Mouse (Mus musculus) ovary, postnatal 36 days (tissue): ENCODE results near the gene U2af1l4.

Experiments
- DNase-seq: peaks from one replicate; pipeline ENCODE4 v3.0.0; 2022; ENCODE audit warnings: low spot score, mixed read lengths

Gene U2af1l4

DNA sequence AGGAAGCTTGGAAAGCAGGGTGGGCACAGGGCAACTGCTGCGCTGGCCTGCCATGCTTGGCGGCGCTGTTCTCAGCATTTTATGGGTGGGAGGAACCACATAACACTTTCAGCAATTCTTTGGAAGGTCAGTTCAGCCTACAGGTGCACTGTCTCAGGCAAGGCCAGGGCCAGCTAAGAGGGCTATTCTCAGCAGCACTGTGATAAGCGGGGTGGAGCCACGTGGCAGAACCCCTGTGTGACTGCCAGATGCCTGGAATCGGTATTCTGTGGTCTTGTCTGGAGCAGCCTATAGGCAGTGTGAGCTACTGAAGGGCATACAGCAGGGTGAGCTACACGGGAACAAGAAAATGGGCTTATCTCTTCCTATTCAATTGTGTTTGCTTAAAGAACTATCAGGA, 46.9 kb downstream of the U2af1l4 start:
- no peak for DNase-seq

- no peak for DNase-seq
Observed at GRCm38 (mm10) chr7:30612654-30613402, 49.7 kb downstream of the U2af1l4 start, which contains the start of gene Upk1a. Upk1a (minus strand) TSS chr7:30612847.

DNA sequence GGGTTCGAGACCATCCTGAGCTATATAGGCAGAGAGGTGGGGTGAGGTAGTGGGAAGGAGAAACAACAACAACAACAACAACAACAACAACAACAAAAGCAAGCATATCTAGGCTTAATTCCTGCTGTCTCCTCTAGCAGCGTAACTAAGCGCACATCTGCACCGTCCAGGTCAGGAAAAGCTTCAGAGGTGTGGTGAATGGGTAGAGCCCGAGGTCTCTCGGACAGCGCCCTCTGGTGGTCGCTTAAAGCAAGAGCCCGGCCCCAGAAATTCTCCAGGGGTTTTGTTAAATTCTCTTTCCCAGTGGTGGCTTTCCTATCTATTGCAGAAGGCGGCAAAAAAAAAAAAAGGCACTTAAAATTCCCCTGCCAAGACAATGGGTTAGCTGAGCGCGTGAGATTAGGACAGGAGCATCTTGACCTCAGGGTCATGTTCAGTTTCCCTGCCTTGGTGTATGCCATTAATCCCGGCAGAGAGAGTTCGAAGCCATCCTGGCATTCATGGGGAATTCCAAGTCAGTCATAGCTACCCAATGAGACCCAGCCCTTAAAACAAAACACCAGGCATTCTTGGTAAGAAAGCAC, 50.5 kb downstream of the U2af1l4 start:
- peak; percentile 53 for DNase-seq

- no peak for DNase-seq
Observed at GRCm38 (mm10) chr7:30614454-30614853, 51.4 kb downstream of the U2af1l4 start.
